Mouse (Mus musculus) kidney, adult 11 months (tissue): Measurements from ENCODE around the gene Gbp5.
"Not testable (repeated sequence)": the region's sequence is repeated elsewhere in the genome, so short reads cannot be mapped to it uniquely, and the experiment has no call there.

Experiments
- DNase-seq: peaks from one replicate; pipeline ENCODE4 v3.0.0; 2022

Gene Gbp5

GRCm38 (mm10) chr3:142542776-142543175 lies 49.0 kb downstream of the Gbp5 start:
- not testable (repeated sequence) for DNase-seq

GRCm38 (mm10) chr3:142546690-142547089 lies 52.9 kb downstream of the Gbp5 start:
- DNase-seq: peak; percentile 9

- DNase-seq: no peak
These were observed 56.4 kb downstream of the Gbp5 start for GRCm38 (mm10) chr3:142550052-142550676.

GRCm38 (mm10) chr3:142554601-142555000 lies 60.8 kb downstream of the Gbp5 start:
- peak; percentile 41 for DNase-seq

GRCm38 (mm10) chr3:142555623-142556022 lies 61.8 kb downstream of the Gbp5 start:
- DNase-seq: peak; percentile 77

- peak; percentile 45 for DNase-seq
These were observed 66.0 kb downstream of the Gbp5 start, which contains the start of gene Gbp3 for GRCm38 (mm10) chr3:142559632-142560228. Gene Gbp3 (plus strand): TSS chr3:142560026.

- peak; percentile 81 for DNase-seq
These were observed 66.6 kb downstream of the Gbp5 start for GRCm38 (mm10) chr3:142560296-142560948.

- no peak for DNase-seq
These were observed 67.4 kb downstream of the Gbp5 start for GRCm38 (mm10) chr3:142561045-142561646.

- DNase-seq: no peak
These were observed 67.9 kb downstream of the Gbp5 start for GRCm38 (mm10) chr3:142561666-142562065.

- DNase-seq: not testable (repeated sequence)
These were observed 73.7 kb downstream of the Gbp5 start for GRCm38 (mm10) chr3:142567490-142567889.

GRCm38 (mm10) chr3:142570738-142571137 lies 77.0 kb downstream of the Gbp5 start:
- no peak for DNase-seq
